Mouse (Mus musculus) MEL (cell line): ENCODE data around the gene Olfr49.

ENCODE experiments used
- EP300 ChIP-seq, 2 experiments: IDR thresholded peaks; 2 replicates each; pipeline ENCODE4 v1.6.1; 2011; ENCODE audit warnings: improper control_type of control experiment in 2 of 2, low read length in 2 of 2, low read depth in 1 of 2, mild to moderate bottlenecking in 1 of 2
- GABPA ChIP-seq: IDR thresholded peaks from 2 replicates; pipeline ENCODE4 v1.6.1; 2012; ENCODE audit warnings: low read depth, mild to moderate bottlenecking, inconsistent platforms, low read length, improper control_type of control experiment, moderate library complexity
- MAX ChIP-seq: IDR thresholded peaks from 2 replicates; pipeline ENCODE4 v1.6.1; 2011; ENCODE audit warnings: low read length, improper control_type of control experiment
- NRF1 ChIP-seq: IDR thresholded peaks from 2 replicates; pipeline ENCODE4 v1.6.1; 2014; ENCODE audit warnings: low read depth, mild to moderate bottlenecking, inconsistent platforms, low read length, improper control_type of control experiment, moderate library complexity; ENCODE audit not compliant: poor library complexity, insufficient read depth, severe bottlenecking
- POLR2A ChIP-seq, 2 experiments: IDR thresholded peaks; 2 replicates each; pipeline ENCODE4 v1.6.1; 2011 to 2012; ENCODE audit warnings: low read length in 2 of 2, mild to moderate bottlenecking in 2 of 2, control low read depth in 1 of 2, improper control_type of control experiment in 1 of 2, low read depth in 1 of 2, moderate library complexity in 1 of 2; ENCODE audit not compliant: control insufficient read depth in 1 of 2, insufficient read depth in 1 of 2, poor library complexity in 1 of 2
- RAD21 ChIP-seq: IDR thresholded peaks from 2 replicates; pipeline ENCODE4 v1.6.1; 2011; ENCODE audit warnings: mild to moderate bottlenecking, low read depth, low read length, improper control_type of control experiment
- SIN3A ChIP-seq: IDR thresholded peaks from 2 replicates; pipeline ENCODE4 v1.6.1; 2012; ENCODE audit warnings: low read length, improper control_type of control experiment, inconsistent platforms
- USF2 ChIP-seq, 2 experiments: IDR thresholded peaks; 2 replicates each; pipeline ENCODE4 v1.6.1; 2011 to 2012; ENCODE audit warnings: improper control_type of control experiment in 2 of 2, low read length in 2 of 2, borderline replicate concordance in 1 of 2, inconsistent platforms in 1 of 2, low read depth in 1 of 2, mild to moderate bottlenecking in 1 of 2; ENCODE audit not compliant: insufficient read depth in 1 of 2

DNA sequence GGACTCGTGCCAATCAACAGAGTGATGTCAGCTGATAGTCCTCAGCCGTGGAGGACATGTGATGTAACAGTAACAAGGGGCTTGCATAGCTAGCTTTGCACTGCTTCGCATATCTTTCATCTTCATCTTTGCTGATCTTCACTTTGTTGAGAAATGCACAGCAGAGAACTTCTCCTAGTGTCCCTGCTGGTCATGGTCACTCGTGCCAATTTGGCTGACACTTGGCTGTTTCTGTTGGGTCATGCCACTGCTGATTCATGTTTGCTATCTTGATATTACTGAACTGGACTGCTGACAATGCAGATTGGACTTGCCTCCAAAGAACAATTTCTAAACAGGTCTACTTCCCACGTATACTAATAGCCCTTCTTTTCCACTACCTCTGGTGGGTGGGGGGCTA lies 15.4 kb upstream of the Olfr49 start:
- TF ChIP-seq EP300 (IDR thresholded peaks at IDR 0.05; ENCODE audit: low read depth in 1 of 2, low read length in 2 of 2) (no peak), POLR2A (IDR thresholded peaks at IDR 0.05; ENCODE audit: control insufficient read depth in 1 of 2, insufficient read depth in 1 of 2, low read depth in 1 of 2, low read length in 2 of 2, poor library complexity in 1 of 2) (no peak), RAD21 (no peak), NRF1 (no peak), MAX (no peak), SIN3A (no peak), USF2 (IDR thresholded peaks at IDR 0.05; ENCODE audit: borderline replicate concordance in 1 of 2, insufficient read depth in 1 of 2, low read depth in 1 of 2, low read length in 2 of 2) (no peak), GABPA (no peak)
